In the genomic region with DNA sequence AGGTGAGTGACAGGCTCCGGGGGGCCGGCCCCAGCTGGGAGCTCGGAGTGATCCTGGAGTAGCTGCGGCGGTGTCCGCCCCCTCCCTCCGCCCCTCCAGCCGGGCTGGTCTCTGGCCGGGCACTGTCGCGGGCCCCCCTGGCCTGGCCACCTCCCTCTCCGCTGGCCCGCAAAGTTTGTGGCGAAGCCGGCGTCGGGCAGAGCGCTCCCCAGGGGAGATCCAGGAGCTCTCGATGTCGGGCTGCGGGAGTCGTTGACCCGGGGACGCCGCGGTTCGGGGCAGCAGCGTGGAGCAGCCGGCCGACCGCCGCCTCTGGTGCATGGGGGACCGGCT, we compare ENCODE assay signal across 8 mouse cellular contexts. TPM values are rescaled to one million over a fixed set of nuclear protein-coding genes. Genes with fewer than 3 reads are reported as not detected.
DNase-seq lines count a peak whose midpoint lies in the region; ATAC-seq and TF ChIP-seq lines count a peak whose summit lies in the region.

A gene (plus strand): TSS at position 169 of the 333 bp plus-strand sequence.

- no peaks in the 10 kb centered on the region for H3K36me3 ChIP-seq in heart, embryonic 15.5 days
- H3K36me3 ChIP-seq in neural tube, embryonic 14.5 days (ENCODE audit: control insufficient read depth, insufficient read depth, low read length) = no peaks in the 10 kb centered on the region

- peak within 1 kb of the TSS; percentile 66 for H3K4me3 ChIP-seq in lung, adult 2 months (replicated peaks; ENCODE audit: extremely low read depth, low read depth, low read length)
- H3K4me3 ChIP-seq in cortical plate, adult 2 months (ENCODE audit: insufficient read depth, low read length) = peak within 1 kb of the TSS; percentile 84
- peak within 1 kb of the TSS; percentile 67 for H3K4me3 ChIP-seq in heart, embryonic 15.5 days
- peak within 1 kb of the TSS; percentile 87 for H3K4me3 ChIP-seq in neural tube, embryonic 14.5 days (ENCODE audit: low read depth, low read length)

- peaks cover 3% of the 10 kb centered on the region; the same call in 1 of the 2 replicates for H3K4me1 ChIP-seq in lung, adult 2 months (ENCODE audit: control insufficient read depth, insufficient read depth, low read length)
- no peaks in the 10 kb centered on the region for H3K4me1 ChIP-seq in cortical plate, adult 2 months (ENCODE audit: control insufficient read depth, insufficient read depth, low read length)
- peaks cover 23% of the 10 kb centered on the region for H3K4me1 ChIP-seq in heart, embryonic 15.5 days (replicated peaks)
- H3K4me1 ChIP-seq in neural tube, embryonic 14.5 days (ENCODE audit: control insufficient read depth, insufficient read depth, low read length) = peaks cover 8% of the 10 kb centered on the region

- no peak for TF ChIP-seq CTCF in lung, adult 2 months (IDR thresholded peaks at IDR 0.05; ENCODE audit: insufficient read depth, low read length)
- no peak for TF ChIP-seq CTCF in cortical plate, adult 2 months (IDR thresholded peaks at IDR 0.05; ENCODE audit: extremely low read depth, insufficient read depth, low read length)

- intact Hi-C loops in left cerebral cortex, postnatal 36 days (cut with DNase I) = loop anchor here (2.0 to 5.0 kb wide), 3 partner anchors 36 to 47 kb away; no protein-coding TSS in a partner anchor

- H3K4me2 ChIP-seq in heart, embryonic 15.5 days = peak within 1 kb of the TSS; percentile 89
- H3K4me2 ChIP-seq in neural tube, embryonic 14.5 days (ENCODE audit: low read depth, low read length) = peak within 1 kb of the TSS; percentile 99

- H3K9me3 ChIP-seq in heart, embryonic 15.5 days (replicated peaks) = no peaks in the 10 kb centered on the region
- no peaks in the 10 kb centered on the region for H3K9me3 ChIP-seq in neural tube, embryonic 14.5 days (ENCODE audit: control insufficient read depth, low read length)

- ATAC-seq in heart, embryonic 15.5 days (replicated peaks; ENCODE audit: insufficient number of reproducible peaks, insufficient read depth, low FRiP score, low read depth) = no peak; the same call in 1 of the 2 replicates
- no peak for ATAC-seq in neural tube, embryonic 14.5 days (ENCODE audit: low read depth)

- peak within 1 kb of the TSS; percentile 17; the same call in 1 of the 2 replicates for H3K27ac ChIP-seq in cortical plate, adult 2 months (ENCODE audit: insufficient read depth, low read length)
- H3K27ac ChIP-seq in heart, embryonic 15.5 days = peak within 1 kb of the TSS; percentile 95
- H3K27ac ChIP-seq in neural tube, embryonic 14.5 days (ENCODE audit: low read depth, low read length) = peak within 1 kb of the TSS; percentile 84

- H3K27me3 ChIP-seq in heart, embryonic 15.5 days = no peaks in the 10 kb centered on the region
- peaks cover 4% of the 10 kb centered on the region; the same call in 1 of the 2 replicates for H3K27me3 ChIP-seq in neural tube, embryonic 14.5 days (ENCODE audit: control insufficient read depth, insufficient read depth, low read length)

- peak within 1 kb of the TSS; percentile 93 for H3K9ac ChIP-seq in heart, embryonic 15.5 days
- peak within 1 kb of the TSS; percentile 74 for H3K9ac ChIP-seq in neural tube, embryonic 14.5 days (replicated peaks; ENCODE audit: low read depth, low read length)

- no peak for DNase-seq in lung, adult 2 months
- DNase-seq in lung, postnatal 36 days = no peak
- no peak for DNase-seq in left cerebral cortex, postnatal 36 days (ENCODE audit: low spot score in 2 of 2)
- DNase-seq in thymus, postnatal 36 days = no peak
- no peak for DNase-seq in right cerebral cortex, postnatal 10 days (ENCODE audit: low spot score in 2 of 2)

- 0 out of 2 replicates have a peak, but pooled peaks have one; percentile 2 for TF ChIP-seq POLR2A in lung, adult 2 months (IDR thresholded peaks at IDR 0.05; ENCODE audit: borderline replicate concordance, extremely low read depth, low read depth, low read length)
- no peak for TF ChIP-seq POLR2A in cortical plate, adult 2 months (IDR thresholded peaks at IDR 0.05; ENCODE audit: extremely low read depth, insufficient read depth, low read length)

- under 1% methylated on average over 33 of the region's 33 CpGs for WGBS in lung, adult 2 months
- WGBS in heart, embryonic 15.5 days = 0% methylated on average over 32 of the region's 33 CpGs
- WGBS in neural tube, embryonic 14.5 days = 0% methylated on average over 27 of the region's 33 CpGs

RNA-seq across cellular contexts. Expression of the gene that starts here (rescaled TPM):
- polyA plus RNA-seq in lung, adult 2 months (2012; rRNA removed) = 26.0 and 31.7 TPM in 2 replicates
- 14.9 and 17.4 TPM in 2 replicates for polyA plus RNA-seq in cortical plate, adult 2 months (2012; rRNA removed)
- polyA plus RNA-seq in heart, embryonic 15.5 days (2015; fragmentation: Nextera tagmentation; extraction: Ambion mirVana) = 14.6 and 18.0 TPM in 2 replicates
- total RNA-seq in left cerebral cortex, postnatal 36 days (2021) = 10 to 100 TPM; 12.2 to 15.1 TPM
- 8.2 and 9.9 TPM in 2 replicates for polyA plus RNA-seq in neural tube, embryonic 14.5 days (2014; fragmentation: Nextera tagmentation; extraction: Ambion mirVana)

Comparison
In these comparisons a context has a peak if more than half of its experiments do, and no peak if none do; other contexts are left out.
1. H3K27ac ChIP-seq: peak in every context shown above with its lines; median percentile 95 in heart, embryonic 15.5 days; 84 in neural tube, embryonic 14.5 days; 17 in cortical plate, adult 2 months.